Mouse (Mus musculus) neural tube, embryonic 14.5 days (tissue): Measurements from ENCODE around the gene H2afb2. TPM values are rescaled to one million over a fixed set of nuclear protein-coding genes. Genes with fewer than 3 reads are reported as not detected.

Experiments
- ATAC-seq: fragments of 200-750 bp; cut with Nextera tagmentation; 2 replicates; pipeline ENCODE4 v1.8.0; 2017; ENCODE audit warnings: low read depth, mild to moderate bottlenecking, moderate TSS enrichment, moderate library complexity
- H3K27ac ChIP-seq: fragments of 300-500 bp; sonication (generic); 2 replicates; pipeline ENCODE4 v1.5.1; 2014; ENCODE audit warnings: low read depth, mild to moderate bottlenecking, control low read depth, low read length, moderate library complexity, mixed read lengths
- H3K27me3 ChIP-seq: fragments of 300-500 bp; sonication (generic); 2 replicates; pipeline ENCODE4 v1.6.1; 2014; ENCODE audit warnings: low read length; ENCODE audit not compliant: control insufficient read depth, insufficient read depth
- H3K36me3 ChIP-seq: fragments of 300-500 bp; sonication (generic); 2 replicates; pipeline ENCODE4 v1.6.1; 2014; ENCODE audit warnings: low read length, mixed read lengths; ENCODE audit not compliant: control insufficient read depth, insufficient read depth
- H3K4me1 ChIP-seq: fragments of 300-500 bp; sonication (generic); 2 replicates; pipeline ENCODE4 v1.6.1; 2014; ENCODE audit warnings: low read length; ENCODE audit not compliant: control insufficient read depth, insufficient read depth
- H3K4me2 ChIP-seq: fragments of 300-500 bp; sonication (generic); 2 replicates; pipeline ENCODE4 v1.6.1; 2014; ENCODE audit warnings: mild to moderate bottlenecking, low read depth, low read length, control low read depth
- H3K4me3 ChIP-seq: fragments of 300-500 bp; sonication (generic); 2 replicates; pipeline ENCODE4 v1.5.1; 2014; ENCODE audit warnings: low read depth, low read length, control low read depth, mixed read lengths
- H3K9ac ChIP-seq: fragments of 300-500 bp; sonication (generic); replicated peaks from 2 replicates; pipeline ENCODE4 v1.6.1; 2014; ENCODE audit warnings: low read depth, mild to moderate bottlenecking, control low read depth, low read length, mixed read lengths
- H3K9me3 ChIP-seq: fragments of 300-500 bp; sonication (generic); 2 replicates; pipeline ENCODE4 v1.6.1; 2016; ENCODE audit warnings: low read length; ENCODE audit not compliant: control insufficient read depth
- WGBS: fragments of 180-500 bp; shearing (Covaris S2); extraction: QIAGEN DNeasy Blood & Tissue Kit; methylation state at CpG from one replicate; pipeline ENCODE4 v1.1.7; 2014; 5-methylcytosine and 5-hydroxymethylcytosine counted together
- polyA plus RNA-seq: library from polyadenylated mRNA; unstranded; fragments of >200 nt; fragmentation: Nextera tagmentation; extraction: Ambion mirVana; gene quantifications from 2 replicates; pipeline ENCODE4 v1.2.1, GENCODE M21; 2014

Gene H2afb2
- not detected in 2 replicates for polyA plus RNA-seq

- WGBS = 89% methylated on average over 6 of the region's 6 CpGs
- Histone ChIP-seq H3K4me1 (no peaks in the 10 kb centered on the region), H3K9me3 (no peaks in the 10 kb centered on the region), H3K4me2 (no peak within 1 kb of the TSS), H3K27ac (no peak within 1 kb of the TSS), H3K9ac (no peak within 1 kb of the TSS), H3K36me3 (no peaks in the 10 kb centered on the region), H3K27me3 (no peaks in the 10 kb centered on the region), H3K4me3 (no peak within 1 kb of the TSS)
- no peak for ATAC-seq
These were observed at the start of gene H2afb2 for GRCm38 (mm10) chrX:116680878-116681277. TSS of gene H2afb2 (plus strand) at chrX:116681178.

Other genes with a start within 250 kb of the H2afb2 start
- not detected in 2 replicates for gene Cpxcr1, start 232.2 kb upstream of the H2afb2 start, polyA plus RNA-seq